8 mouse cellular contexts compared by ENCODE assay signal in the genomic region with DNA sequence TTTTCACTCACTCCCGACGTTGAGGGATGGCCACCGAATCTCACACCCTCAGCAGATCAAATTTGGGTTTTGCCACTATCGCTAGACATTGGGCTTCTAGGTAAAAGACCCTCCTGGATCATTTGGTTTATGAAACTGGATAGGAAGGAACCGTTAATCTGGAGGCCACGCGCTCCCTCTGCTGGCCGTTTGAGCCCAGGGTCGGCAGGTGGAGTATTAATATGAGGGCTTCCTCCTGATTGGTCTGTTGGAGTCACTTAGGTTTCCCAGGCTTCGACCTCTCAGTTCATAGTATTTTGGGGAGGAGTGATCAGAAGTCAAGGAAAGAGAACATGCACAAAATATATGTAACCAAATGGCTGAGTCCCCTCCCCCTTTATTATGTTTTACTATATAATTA. TPM values are rescaled to one million over a fixed set of nuclear protein-coding genes. Genes with fewer than 3 reads are reported as not detected.
A peak's percentile ranks its signal among the peaks of the same experiment; 100 is the strongest.
DNase-seq lines count a peak whose midpoint lies in the region; ATAC-seq and TF ChIP-seq lines count a peak whose summit lies in the region.

No protein-coding gene starts in this region.

- no peak overlapping the region for H3K4me2 ChIP-seq in forebrain, embryonic 11.5 days (ENCODE audit: low read depth, low read length, severe bottlenecking)
- no peak overlapping the region for H3K4me2 ChIP-seq in forebrain, embryonic 13.5 days
- no peak overlapping the region for H3K4me2 ChIP-seq in hindbrain, embryonic 14.5 days (replicated peaks)

- no peak for DNase-seq in forebrain, embryonic 11.5 days (ENCODE audit: low spot score)
- peak; percentile 11 for DNase-seq in thymus, adult 2 months
- no peak for DNase-seq in thymus, adult 18-20 months
- DNase-seq in embryo, embryonic 10 days (ENCODE audit: low spot score): peak; percentile 62
- peak; percentile 55 for DNase-seq in hindbrain, embryonic 14.5 days (ENCODE audit: low spot score)
- DNase-seq in lung, postnatal 10 days: peak; percentile 66

- no peaks in the 10 kb centered on the region for H3K9me3 ChIP-seq in forebrain, embryonic 11.5 days (ENCODE audit: control insufficient read depth, low read length)
- H3K9me3 ChIP-seq in forebrain, embryonic 13.5 days (replicated peaks): no peaks in the 10 kb centered on the region
- no peaks in the 10 kb centered on the region for H3K9me3 ChIP-seq in hindbrain, embryonic 14.5 days (ENCODE audit: control insufficient read depth, low read length)

- H3K9ac ChIP-seq in forebrain, embryonic 11.5 days (ENCODE audit: low read length): no peak overlapping the region
- H3K9ac ChIP-seq in forebrain, embryonic 13.5 days: no peak overlapping the region
- no peak overlapping the region for H3K9ac ChIP-seq in hindbrain, embryonic 14.5 days

- no peaks in the 10 kb centered on the region for H3K27me3 ChIP-seq in forebrain, embryonic 11.5 days (ENCODE audit: control insufficient read depth, insufficient read depth, low read length)
- no peaks in the 10 kb centered on the region for H3K27me3 ChIP-seq in forebrain, embryonic 13.5 days
- no peaks in the 10 kb centered on the region for H3K27me3 ChIP-seq in thymus, adult 2 months (ENCODE audit: control insufficient read depth, insufficient read depth, low read length)
- no peaks in the 10 kb centered on the region for H3K27me3 ChIP-seq in hindbrain, embryonic 14.5 days (ENCODE audit: control insufficient read depth, insufficient read depth, low read length)
- no peaks in the 10 kb centered on the region for H3K27me3 ChIP-seq in testis, adult 2 months (ENCODE audit: control insufficient read depth, insufficient read depth, low read length)

- TF ChIP-seq POLR2A in thymus, adult 2 months (IDR thresholded peaks at IDR 0.05; ENCODE audit: control insufficient read depth, extremely low read depth, insufficient read depth, low read length, poor library complexity): no peak
- TF ChIP-seq POLR2A in testis, adult 2 months (IDR thresholded peaks at IDR 0.05; ENCODE audit: control insufficient read depth, low read depth, low read length): no peak; the same call in none of the 2 replicates

- no peak for TF ChIP-seq CTCF in thymus, adult 2 months (IDR thresholded peaks at IDR 0.05; ENCODE audit: borderline replicate concordance, control insufficient read depth, extremely low read depth, insufficient read depth, low read length, poor library complexity)
- TF ChIP-seq CTCF in testis, adult 2 months (IDR thresholded peaks at IDR 0.05; ENCODE audit: control insufficient read depth, insufficient read depth, insufficient replicate concordance, low read depth, low read length): peak; percentile 56; the same call in 1 of the 2 replicates

- no peaks in the 10 kb centered on the region for H3K4me1 ChIP-seq in forebrain, embryonic 11.5 days (replicated peaks; ENCODE audit: control insufficient read depth, insufficient read depth, low read length)
- H3K4me1 ChIP-seq in forebrain, embryonic 13.5 days: no peaks in the 10 kb centered on the region
- no peaks in the 10 kb centered on the region for H3K4me1 ChIP-seq in thymus, adult 2 months (replicated peaks; ENCODE audit: control insufficient read depth, insufficient read depth, low read length)
- no peaks in the 10 kb centered on the region for H3K4me1 ChIP-seq in hindbrain, embryonic 14.5 days (replicated peaks; ENCODE audit: control insufficient read depth, insufficient read depth, low read length)
- H3K4me1 ChIP-seq in testis, adult 2 months (ENCODE audit: control insufficient read depth, insufficient read depth, low read length): peaks cover 3% of the 10 kb centered on the region; the same call in 1 of the 2 replicates

- no peaks in the 10 kb centered on the region for H3K36me3 ChIP-seq in forebrain, embryonic 11.5 days (ENCODE audit: control insufficient read depth, insufficient read depth, low read length)
- H3K36me3 ChIP-seq in forebrain, embryonic 13.5 days (ENCODE audit: poor library complexity, severe bottlenecking): no peaks in the 10 kb centered on the region
- no peaks in the 10 kb centered on the region for H3K36me3 ChIP-seq in thymus, adult 2 months (ENCODE audit: control insufficient read depth, insufficient read depth, low read length)
- H3K36me3 ChIP-seq in hindbrain, embryonic 14.5 days (replicated peaks; ENCODE audit: control insufficient read depth, insufficient read depth): no peaks in the 10 kb centered on the region
- H3K36me3 ChIP-seq in testis, adult 2 months (ENCODE audit: control insufficient read depth, insufficient read depth, low read length): no peaks in the 10 kb centered on the region; the same call in 1 of the 2 replicates

- 47% methylated on average over 10 of the region's 10 CpGs for WGBS in forebrain, embryonic 11.5 days
- WGBS in forebrain, embryonic 13.5 days: 51% methylated on average over 10 of the region's 10 CpGs
- 41% methylated on average over 10 of the region's 10 CpGs for WGBS in thymus, adult 2 months
- WGBS in hindbrain, embryonic 14.5 days: 40% methylated on average over 10 of the region's 10 CpGs

- H3K27ac ChIP-seq in forebrain, embryonic 11.5 days (ENCODE audit: low read depth, low read length): no peak overlapping the region
- no peak overlapping the region for H3K27ac ChIP-seq in forebrain, embryonic 13.5 days
- H3K27ac ChIP-seq in thymus, adult 2 months (ENCODE audit: control insufficient read depth, insufficient read depth, low read length): no peak overlapping the region
- no peak overlapping the region for H3K27ac ChIP-seq in hindbrain, embryonic 14.5 days
- peak overlapping the region; percentile 100 for H3K27ac ChIP-seq in testis, adult 2 months (ENCODE audit: control insufficient read depth, insufficient read depth, low read depth, low read length)

- peak; percentile 51; the same call in 1 of the 2 replicates for ATAC-seq in forebrain, embryonic 11.5 days (replicated peaks; ENCODE audit: low FRiP score)
- ATAC-seq in forebrain, embryonic 13.5 days: no peak
- ATAC-seq in hindbrain, embryonic 14.5 days (ENCODE audit: low FRiP score): peak; percentile 43; the same call in 1 of the 2 replicates

- H3K4me3 ChIP-seq in forebrain, embryonic 11.5 days (ENCODE audit: low read depth, low read length): no peak overlapping the region
- H3K4me3 ChIP-seq in forebrain, embryonic 13.5 days: no peak overlapping the region
- no peak overlapping the region for H3K4me3 ChIP-seq in thymus, adult 2 months (ENCODE audit: control insufficient read depth, insufficient read depth, low read length)
- no peak overlapping the region for H3K4me3 ChIP-seq in hindbrain, embryonic 14.5 days (replicated peaks; ENCODE audit: low read length)
- H3K4me3 ChIP-seq in testis, adult 2 months (ENCODE audit: control insufficient read depth, low read depth, low read length): peak overlapping the region; percentile 90

RNA-seq across cellular contexts. Expression of gene Zfp37, which starts 2.5 kb away (rescaled TPM):
- polyA plus RNA-seq in forebrain, embryonic 11.5 days (2014; fragmentation: Nextera tagmentation; extraction: Ambion mirVana): 26.3 and 28.7 TPM in 2 replicates
- 19.8 and 20.5 TPM in 2 replicates for polyA plus RNA-seq in forebrain, embryonic 13.5 days (2015; fragmentation: Nextera tagmentation; extraction: Ambion mirVana)
- polyA plus RNA-seq in thymus, adult 2 months (2012; rRNA removed): 0.04 and 0.12 TPM in 2 replicates
- 32.7 and 33.3 TPM in 2 replicates for polyA plus RNA-seq in hindbrain, embryonic 14.5 days (2014; fragmentation: Nextera tagmentation; extraction: Ambion mirVana)
- polyA plus RNA-seq in testis, adult 2 months (2012; rRNA removed): 43.6 and 59.1 TPM in 2 replicates

RNA-seq across cellular contexts. Expression of gene Slc31a2, which starts 34.0 kb away (rescaled TPM):
- 7.9 and 8.9 TPM in 2 replicates for polyA plus RNA-seq in forebrain, embryonic 11.5 days (2014; fragmentation: Nextera tagmentation; extraction: Ambion mirVana)
- polyA plus RNA-seq in forebrain, embryonic 13.5 days (2015; fragmentation: Nextera tagmentation; extraction: Ambion mirVana): 8.0 and 8.1 TPM in 2 replicates
- 19.0 and 21.6 TPM in 2 replicates for polyA plus RNA-seq in thymus, adult 2 months (2012; rRNA removed)
- polyA plus RNA-seq in hindbrain, embryonic 14.5 days (2014; fragmentation: Nextera tagmentation; extraction: Ambion mirVana): 12.6 and 14.4 TPM in 2 replicates
- 35.2 and 35.6 TPM in 2 replicates for polyA plus RNA-seq in testis, adult 2 months (2012; rRNA removed)

Comparison
In these comparisons a context has a peak if more than half of its experiments do, and no peak if none do; other contexts are left out.
1. DNase-seq: peak in thymus, adult 2 months (single experiment), embryo, embryonic 10 days (single experiment), hindbrain, embryonic 14.5 days (single experiment) and lung, postnatal 10 days (single experiment); none in forebrain, embryonic 11.5 days (single experiment) and thymus, adult 18-20 months (0 of 2).
2. RNA of gene Zfp37, which starts 2.5 kb away (polyA plus RNA-seq): 43.6 to 59.1 TPM in testis, adult 2 months, 32.7 to 33.3 TPM in hindbrain, embryonic 14.5 days, 26.3 to 28.7 TPM in forebrain, embryonic 11.5 days and 19.8 to 20.5 TPM in forebrain, embryonic 13.5 days; 0.04 to 0.12 TPM in thymus, adult 2 months; every median in the first group is over 10 times any median in the second.